Mouse (Mus musculus) erythroid progenitor cell, adult 5-6 weeks (primary cell): ENCODE data around the gene Kmt5b. TPM values are rescaled to one million over a fixed set of nuclear protein-coding genes. Genes with fewer than 3 reads are reported as not detected.
A peak's percentile ranks its signal among the peaks of the same experiment; 100 is the strongest.

ENCODE experiments used
- ATAC-seq: replicated peaks from 2 replicates; pipeline ENCODE4 v1.8.0; 2016; ENCODE audit warnings: moderate number of reproducible peaks, mild to moderate bottlenecking, moderate TSS enrichment, inconsistent platforms; ENCODE audit not compliant: poor library complexity, low FRiP score, severe bottlenecking
- total RNA-seq, 2 experiments: library from RNA; stranded (forward) in 1 of 2; stranded (reverse) in 1 of 2; fragments of 150-400 nt in 1 of 2; fragments of 186-747, 209-891 nt in 1 of 2; gene quantifications; 2 replicates each; pipeline versions ENCODE4 v1.2.3 to v1.2.4; 2015 to 2017; ENCODE audit warnings: low replicate concordance in 2 of 2

Kmt5b gene
- total RNA-seq, 2 experiments from 2014 or later, result 15.1 to 22.0 TPM

DNA sequence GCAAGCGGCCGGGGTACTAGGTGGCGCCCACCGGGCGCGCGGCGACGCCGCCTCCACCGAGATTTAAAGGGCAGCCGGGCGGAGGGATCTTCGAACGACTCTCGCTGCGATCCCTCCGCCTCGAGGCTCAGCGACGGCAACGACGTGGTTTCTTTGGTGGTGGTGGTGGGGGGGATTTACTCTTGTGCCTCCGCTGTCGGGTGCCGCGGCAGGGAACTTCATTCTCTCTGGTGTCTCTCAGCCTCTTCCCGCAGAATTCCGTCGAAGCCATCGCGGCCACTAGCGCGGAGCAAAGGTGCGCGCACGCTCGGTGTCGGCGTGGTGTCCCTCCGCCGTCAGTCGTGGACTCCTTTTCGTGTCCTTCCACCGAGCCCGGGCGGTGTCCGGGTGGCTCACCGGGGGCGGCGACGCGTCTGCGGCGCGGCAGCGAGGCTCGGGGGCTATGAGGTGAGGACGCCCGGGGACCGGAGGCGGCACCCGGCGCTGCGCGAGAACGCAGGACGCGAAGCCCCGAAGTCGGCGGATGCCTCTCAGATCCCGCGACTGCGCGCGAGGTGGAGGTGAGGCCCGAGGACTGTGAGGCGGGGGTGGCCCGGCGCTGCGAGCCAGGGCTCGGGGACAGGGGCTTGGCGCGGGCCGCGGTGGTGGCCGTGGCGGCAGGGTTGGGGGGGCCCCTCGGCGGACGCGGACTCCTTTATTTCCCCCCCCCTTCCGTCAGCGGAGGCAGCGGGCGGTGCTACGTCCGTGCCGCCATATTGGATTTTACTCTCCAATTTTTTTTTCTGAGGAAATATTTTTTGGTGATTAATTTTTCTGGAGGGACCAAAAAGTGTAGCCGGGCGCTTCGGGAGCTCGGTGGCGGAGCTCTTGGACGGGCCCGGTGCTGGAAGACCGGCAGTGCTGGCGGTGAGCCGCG lies 818 bp downstream of the Kmt5b start:
- peak; percentile 67 for ATAC-seq

DNA sequence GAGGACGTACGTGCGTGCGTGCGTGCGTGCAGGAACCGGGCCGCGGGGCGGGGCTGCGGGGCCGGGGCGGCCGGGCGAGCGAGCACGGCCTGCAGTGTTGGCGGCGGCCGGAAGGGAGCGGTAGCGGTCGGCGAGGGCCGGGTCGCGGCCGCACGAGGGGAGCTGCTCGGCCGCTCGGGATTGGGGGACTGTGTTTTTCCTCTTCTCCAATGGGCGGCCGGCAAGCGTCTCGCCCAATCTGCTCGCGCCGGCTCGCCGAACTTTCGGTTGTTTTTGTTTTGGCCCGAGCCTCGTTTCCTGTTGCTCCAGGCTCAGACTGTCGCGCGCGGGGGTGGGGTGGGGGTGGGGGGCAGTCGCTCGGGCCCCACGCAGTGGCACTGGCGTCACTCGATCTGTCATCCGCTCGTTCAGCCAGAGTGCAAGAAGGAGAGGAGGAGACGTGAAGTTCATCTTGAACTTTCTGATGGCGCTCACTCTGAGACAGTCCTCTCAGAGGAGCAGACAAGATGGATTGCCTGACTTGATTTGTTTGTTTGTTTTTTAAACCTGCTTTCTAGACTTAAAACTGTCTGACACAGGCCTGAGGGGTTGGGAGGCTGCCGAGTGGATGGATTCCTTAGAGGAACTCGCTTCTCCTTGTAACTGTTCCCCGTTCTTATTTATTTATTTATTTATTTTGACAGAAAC lies 1.6 kb downstream of the Kmt5b start:
- peak; percentile 96 for ATAC-seq

DNA sequence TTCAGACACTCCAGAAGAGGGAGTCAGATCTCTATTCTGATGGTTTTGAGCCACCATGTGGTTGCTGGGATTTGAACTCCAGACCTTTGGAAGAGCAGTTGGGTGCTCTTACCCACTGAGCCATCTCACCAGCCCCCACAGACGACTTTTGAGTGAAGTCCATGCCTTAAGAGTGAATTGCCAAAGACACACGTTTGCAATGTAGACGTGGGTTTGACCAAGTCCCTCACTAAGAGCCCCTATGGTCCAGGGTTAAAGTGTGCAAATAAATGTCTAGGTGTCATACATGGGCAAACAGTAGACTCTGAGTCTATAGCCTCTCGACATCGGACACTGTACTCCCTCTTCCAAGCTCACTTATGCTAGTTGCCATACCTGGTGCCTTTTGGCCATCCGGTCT lies 2.3 kb downstream of the Kmt5b start:
- no peak for ATAC-seq

DNA sequence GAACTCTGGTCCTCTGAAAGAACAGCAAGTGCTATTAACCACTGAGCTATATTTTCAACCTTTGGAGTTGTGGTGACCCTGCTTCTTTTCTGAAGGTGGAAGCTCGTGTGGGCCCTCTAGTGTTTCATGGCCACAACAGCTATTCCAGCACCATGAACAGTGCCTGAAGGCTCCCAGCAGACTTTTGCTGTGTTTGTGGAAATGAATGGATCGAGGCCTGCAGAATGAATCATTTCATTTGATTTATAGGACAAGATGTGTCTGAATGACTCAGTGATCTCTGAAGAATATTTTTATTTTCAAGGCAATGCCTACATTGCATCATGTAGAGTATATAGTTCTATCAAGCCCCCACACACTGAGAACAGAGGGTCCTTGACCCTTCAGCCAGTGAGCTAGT lies 6.9 kb downstream of the Kmt5b start:
- no peak for ATAC-seq

DNA sequence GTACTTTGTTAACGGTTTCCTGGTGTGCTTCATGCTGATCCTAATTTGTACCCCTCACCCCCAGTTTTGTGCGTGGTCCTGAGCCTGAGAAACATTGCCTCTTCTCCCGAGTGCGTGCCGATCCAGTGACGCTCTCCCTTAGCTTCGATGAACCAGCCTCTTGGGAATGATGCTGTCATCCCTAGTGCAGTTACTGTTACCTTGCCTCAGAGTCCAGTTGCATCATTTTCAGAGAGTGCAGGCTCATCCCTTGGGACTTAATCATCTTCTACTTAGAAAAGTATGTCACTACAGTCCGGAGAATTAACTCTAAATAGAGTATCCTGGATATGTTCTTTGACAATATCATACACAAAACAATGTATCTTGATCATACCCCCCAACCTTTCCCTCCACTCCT lies 11.5 kb downstream of the Kmt5b start:
- ATAC-seq, result no peak

DNA sequence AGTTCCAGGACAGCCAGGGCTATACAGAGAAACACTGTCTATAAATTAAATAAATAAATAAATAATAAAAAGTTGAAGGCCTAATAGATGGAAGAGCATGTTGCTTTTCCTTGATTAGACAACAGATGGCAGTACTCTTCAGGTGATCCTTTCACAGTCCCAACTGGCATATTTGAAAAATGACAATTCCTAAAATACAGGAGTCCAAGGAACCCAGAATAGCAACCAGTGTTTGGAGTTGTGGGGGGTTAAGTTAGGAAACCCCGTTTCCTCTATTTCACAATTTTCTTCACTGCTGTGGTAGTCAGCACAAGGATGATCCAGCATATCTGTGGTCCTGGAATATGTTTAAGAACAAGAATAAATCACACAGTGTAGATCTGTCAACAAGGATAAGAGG lies 22.9 kb downstream of the Kmt5b start:
- ATAC-seq, result no peak

DNA sequence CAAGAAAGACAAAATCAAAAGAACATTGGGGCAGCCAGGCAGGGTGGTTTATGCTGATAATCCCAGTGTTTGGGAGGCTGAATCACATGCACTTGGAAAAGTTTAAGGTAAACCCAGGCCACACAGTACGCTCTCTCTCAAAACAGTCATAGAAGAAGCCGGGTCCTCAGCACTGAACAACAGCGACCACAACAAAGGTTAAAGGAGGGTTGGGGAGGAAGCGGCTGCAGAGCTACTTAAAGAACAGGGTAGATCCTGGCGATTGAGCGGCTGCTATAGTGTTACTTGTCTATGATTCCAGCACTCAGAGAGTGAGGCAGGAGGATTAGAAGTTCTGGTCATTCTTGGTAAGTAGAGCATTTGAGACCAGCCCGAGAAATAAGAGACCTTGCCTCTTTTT lies 38.3 kb downstream of the Kmt5b start:
- no peak for ATAC-seq

DNA sequence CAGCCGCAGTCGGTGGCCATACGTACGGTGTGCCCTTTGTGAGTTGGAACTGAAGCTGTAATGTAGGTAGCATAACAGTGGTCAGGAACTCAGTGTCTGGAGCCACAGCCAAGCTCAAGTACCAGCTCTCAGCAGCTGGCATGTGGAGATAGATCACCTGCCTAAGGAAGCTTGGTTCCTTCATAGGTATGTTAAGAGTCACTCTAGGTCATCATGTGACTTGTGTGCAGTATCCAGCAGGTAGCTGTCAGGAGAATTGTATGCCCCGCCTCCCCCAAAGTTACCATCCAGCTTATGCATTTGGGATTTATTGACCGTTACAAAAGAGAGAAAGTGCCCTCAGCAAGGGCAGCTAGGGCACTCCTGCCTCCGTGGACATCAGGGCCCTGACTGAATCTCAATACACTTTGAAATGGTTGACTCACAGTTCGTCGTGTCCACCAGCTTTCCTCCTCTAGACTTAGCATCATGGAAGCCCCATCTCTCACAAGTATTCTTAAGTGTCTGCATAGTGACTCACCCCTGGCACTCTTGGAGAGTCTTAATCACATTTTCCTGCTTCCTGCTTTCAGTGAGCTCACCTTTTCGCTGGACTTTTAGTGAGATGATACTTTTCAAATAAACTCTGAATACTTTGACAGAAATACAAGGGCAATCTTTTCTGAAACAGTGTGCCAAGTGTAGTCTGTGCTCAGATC lies 43.5 kb downstream of the Kmt5b start:
- ATAC-seq, result no peak

DNA sequence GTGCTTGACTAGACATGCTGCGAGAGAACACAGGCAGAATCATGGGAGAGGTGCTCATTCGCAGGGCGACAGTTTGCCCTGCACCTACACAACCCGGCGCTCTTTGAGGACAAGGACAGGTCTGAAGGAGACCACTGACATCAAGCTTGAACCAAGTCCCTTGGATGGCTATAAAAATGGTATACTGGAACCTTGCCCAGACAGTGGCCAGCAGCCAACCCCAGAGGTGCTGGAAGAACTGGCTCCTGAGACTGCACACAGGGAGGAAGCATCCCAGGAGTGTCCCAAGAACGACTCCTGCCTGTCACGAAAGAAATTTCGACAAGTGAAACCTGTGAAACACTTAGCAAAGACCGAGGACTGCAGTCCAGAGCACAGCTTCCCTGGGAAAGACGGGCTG lies 47.2 kb downstream of the Kmt5b start:
- ATAC-seq, result no peak

DNA sequence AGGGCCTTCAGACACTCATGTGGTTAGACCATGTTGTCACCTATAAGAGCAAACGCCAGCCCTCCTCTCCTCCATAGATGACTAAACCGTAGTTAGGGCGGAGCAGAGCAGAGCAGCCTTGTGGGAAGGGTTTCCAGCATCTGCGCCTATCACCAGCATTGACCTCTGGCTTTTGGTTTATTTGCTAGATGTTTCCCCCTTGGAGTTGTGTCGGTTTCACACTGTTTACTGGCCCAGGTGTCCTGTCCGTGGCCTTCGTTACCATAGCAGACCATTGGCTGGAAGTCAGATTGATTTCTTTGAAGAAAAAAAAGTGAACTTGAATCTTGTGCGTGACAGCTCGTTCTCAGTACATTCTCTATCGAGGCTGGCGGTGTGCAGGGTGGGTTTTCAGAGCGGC lies 48.6 kb downstream of the Kmt5b start:
- no peak for ATAC-seq

DNA sequence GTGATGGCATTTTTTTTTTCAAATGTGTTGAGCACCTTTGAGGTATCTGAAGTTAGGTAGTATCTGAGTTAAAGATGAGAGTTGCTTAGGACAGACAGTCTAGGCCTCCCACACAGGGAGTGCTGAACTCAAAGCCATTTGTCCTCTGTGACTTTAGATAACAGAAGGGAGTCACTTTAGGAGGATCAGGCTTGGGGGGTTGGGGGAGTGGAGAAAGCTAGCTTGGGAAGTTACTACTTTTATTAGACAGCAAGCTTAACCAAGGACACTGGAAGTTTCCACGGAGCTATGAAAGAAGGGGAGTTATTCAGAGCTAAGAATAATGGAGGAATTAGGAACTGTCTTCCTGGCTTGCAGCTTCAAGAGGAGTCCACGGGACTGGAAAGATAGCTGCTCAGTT lies 51.9 kb downstream of the Kmt5b start:
- ATAC-seq, result no peak

DNA sequence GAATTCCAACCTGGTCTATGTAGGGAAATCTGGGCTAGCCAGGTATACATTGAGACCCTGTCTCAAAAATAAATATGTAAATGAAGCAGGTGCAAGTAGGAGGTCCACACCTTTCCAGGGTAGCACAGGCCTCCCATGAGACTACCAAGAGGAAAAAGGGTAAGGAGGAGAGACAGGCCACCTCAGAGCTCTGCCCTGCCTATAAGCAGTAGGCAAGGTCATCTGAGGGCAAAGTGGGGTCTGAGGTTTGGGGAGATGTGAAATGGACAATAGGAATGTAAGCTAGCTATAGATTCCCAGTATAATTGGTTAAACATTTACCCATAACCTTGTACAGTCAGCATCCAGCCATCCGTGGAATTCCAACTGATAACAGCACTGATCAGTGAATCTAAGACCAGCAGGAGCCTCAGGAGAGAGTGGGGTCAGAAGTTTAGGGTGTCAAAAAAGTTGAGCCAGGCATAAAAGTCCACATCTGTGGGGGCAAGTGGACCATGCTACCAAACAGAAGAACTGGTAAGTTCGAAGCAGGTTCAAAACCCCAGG lies 52.8 kb downstream of the Kmt5b start:
- no peak for ATAC-seq

DNA sequence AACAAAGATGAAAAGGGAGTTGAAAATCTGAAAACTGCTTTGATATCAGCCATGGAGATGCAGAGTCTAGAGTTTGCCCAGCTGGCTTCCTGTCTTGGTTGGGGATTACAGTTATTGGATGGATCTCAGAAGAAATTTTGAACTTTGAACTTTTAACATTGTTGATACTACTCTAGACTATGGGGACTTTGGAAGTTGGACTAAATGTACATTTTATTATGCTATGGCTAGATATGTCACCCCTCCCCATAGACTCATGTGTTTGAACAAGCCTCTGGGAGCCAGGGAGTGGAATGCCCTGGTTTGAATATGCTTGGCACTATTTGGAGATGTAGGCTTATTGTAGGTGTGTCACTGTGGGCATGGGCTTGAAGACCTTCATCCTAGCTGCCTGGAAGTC lies 57.8 kb downstream of the Kmt5b start:
- no peak for ATAC-seq

DNA sequence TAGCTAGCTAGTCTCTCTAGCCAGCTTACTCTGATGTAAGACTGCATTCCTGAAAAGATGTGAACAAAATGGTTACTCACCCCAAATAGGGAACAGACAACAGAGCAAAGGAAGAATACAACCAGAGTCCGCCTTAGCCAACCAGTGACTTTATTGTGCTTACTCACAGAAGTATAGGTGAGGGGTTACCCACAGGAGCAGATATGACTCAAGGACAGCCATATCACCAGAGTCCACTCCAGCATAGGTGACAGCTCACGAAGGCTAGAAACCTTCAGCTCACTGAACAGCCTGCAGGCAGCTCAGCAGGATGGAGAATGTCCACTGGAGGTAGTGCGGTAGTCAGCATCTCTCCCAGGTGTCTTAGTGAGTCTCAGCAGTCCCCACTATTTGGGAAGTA lies 62.6 kb downstream of the Kmt5b start:
- ATAC-seq, result no peak

DNA sequence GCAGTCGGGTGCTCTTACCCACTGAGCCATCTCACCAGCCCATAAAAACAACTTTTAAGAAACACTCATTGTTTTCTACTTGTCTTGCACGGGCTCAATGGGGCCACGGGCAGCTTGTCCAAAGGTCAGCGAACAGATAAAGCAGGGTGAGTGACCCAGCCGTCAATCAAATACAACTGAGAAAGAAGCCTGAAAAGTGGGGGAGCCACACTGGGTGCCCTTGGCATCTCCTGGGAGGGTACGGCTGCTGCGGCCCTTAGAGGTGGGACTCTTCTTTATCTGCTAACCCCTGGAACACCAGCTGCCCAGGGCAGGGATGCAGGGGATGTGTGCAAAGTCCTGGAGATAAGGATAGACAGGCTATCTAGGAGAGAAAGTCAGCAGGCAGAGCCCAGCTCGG lies 64.5 kb downstream of the Kmt5b start:
- ATAC-seq, result no peak; the same call in 1 of the 2 replicates

DNA sequence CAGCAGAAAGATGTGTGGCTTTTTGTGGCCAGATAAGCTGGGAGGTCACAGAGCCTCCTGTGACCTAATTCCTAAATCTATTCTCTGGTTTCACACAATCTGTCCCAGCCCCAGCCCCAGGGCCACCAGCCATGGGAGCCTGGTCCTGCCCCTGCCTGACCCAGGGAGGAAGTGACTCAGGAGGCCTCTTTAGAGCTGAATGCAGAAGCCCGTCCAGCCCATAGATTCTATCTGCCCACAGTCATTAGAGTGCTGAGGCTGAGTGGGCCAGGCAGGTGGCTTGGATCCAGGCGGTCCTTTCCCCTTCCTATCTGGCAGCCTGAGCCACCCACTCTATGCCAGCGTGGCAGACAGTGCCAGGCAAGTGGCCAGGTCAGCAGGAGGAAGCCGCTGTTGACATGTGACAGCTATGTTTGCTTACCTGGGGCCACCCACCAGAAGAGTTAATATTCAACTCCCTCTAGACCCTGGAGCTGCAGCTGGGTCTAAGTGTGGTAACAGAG lies 65.7 kb downstream of the Kmt5b start:
- 0 out of 2 replicates have a peak, but pooled peaks have one; percentile 56 for ATAC-seq

DNA sequence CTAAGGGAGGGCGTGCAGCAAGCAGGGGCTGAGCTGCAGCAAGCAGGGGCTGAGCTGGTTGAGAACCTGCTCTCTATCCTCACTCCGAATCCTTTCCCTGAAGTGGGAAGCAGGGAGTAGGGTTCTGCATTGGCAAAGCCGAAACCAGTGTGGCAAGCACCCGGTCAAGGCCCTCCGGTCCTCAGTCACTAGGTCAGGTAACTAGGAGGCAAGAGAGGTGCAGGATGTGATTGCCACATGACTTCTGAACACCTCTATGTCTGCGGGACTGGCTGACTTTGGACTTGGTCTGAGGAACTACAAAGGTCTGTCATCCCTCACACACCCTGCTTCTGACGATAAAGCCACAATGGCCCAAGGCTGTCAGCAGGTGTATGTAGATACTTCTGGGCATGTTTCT lies 67.1 kb downstream of the Kmt5b start:
- no peak for ATAC-seq

DNA sequence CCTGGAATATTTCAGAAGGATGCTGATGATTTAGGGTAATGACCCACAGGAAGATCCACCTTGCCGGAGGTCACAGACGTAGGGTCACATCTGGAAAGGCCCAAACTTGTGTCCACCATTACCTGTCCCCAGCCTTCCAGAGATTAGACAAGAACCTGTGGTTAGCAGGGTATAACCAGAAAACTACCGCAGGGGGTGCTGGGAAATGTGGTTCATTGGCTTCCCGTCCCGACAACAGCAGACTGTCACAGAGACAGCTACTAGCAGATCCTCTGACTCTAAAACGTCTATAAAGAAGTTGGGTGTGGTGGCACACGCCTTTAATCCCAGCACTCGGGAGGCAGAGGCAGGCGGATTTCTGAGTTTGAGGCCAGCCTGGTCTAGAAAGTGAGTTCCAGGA lies 69.6 kb downstream of the Kmt5b start:
- no peak for ATAC-seq

DNA sequence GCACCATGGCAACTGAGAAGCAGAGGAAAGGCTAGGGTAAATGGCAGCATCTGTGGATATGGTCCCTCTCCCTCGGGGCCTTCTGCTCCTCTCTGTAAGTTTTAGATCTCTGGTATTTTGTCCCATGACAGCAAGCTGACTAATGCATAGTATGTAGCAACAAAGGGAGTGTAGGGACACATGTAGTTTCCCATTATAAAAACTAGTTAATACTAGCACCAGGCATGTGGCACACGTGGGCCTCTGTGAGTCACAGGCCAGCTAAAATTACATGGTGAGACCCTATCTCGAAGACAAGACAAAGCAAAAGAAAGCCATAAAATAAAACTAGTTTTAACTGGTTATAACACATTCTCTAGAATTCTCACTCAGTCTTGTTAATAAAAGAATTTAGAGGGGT lies 71.7 kb downstream of the Kmt5b start:
- ATAC-seq, result no peak

DNA sequence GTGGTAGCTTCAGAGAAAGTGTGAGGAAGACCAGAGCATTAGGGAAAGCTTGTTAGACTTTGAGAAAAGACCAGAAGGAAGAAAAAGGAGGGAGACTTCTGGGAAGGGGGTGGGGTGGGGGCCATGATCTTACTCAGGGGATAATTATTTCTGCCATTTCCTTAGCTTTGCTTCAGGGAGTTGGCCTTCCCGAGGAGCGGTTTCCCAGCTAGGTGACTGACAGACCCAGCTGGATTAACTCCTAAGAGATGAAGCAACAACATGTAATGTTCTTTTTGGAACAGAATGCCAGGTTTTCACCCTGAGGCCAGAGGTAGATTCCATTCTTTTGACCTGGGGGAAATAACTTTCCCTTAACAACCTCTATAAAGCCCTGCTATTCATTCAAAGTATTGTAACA lies 72.5 kb downstream of the Kmt5b start:
- no peak for ATAC-seq
